Mouse (Mus musculus) limb, embryonic 14.5 days (tissue): Measurements from ENCODE around the gene Maml3. TPM values are rescaled to one million over a fixed set of nuclear protein-coding genes. Genes with fewer than 3 reads are reported as not detected.

Experiments
- ATAC-seq: fragments of 200-750 bp; cut with Nextera tagmentation; 2 replicates; pipeline ENCODE4 v1.8.0; 2017; ENCODE audit warnings: low read depth, moderate number of reproducible peaks, moderate TSS enrichment; ENCODE audit not compliant: low FRiP score
- DNase-seq: peaks from one replicate; pipeline ENCODE4 v3.0.0-alpha.2; 2015; ENCODE audit warnings: low spot score
- H3K27ac ChIP-seq: fragments of 300-500 bp; sonication (generic); replicated peaks from 2 replicates; pipeline ENCODE4 v1.5.1; 2014; ENCODE audit warnings: low read depth, mild to moderate bottlenecking, low read length, moderate library complexity, mixed read lengths
- H3K27me3 ChIP-seq: fragments of 300-500 bp; sonication (generic); 2 replicates; pipeline ENCODE4 v1.6.1; 2014; ENCODE audit warnings: low read length, mixed read lengths; ENCODE audit not compliant: control insufficient read depth, insufficient read depth
- H3K36me3 ChIP-seq: fragments of 300-500 bp; sonication (generic); 2 replicates; pipeline ENCODE4 v1.6.1; 2014; ENCODE audit warnings: mild to moderate bottlenecking, low read length, moderate library complexity, mixed read lengths; ENCODE audit not compliant: control insufficient read depth, insufficient read depth
- H3K4me1 ChIP-seq: fragments of 300-500 bp; sonication (generic); 2 replicates; pipeline ENCODE4 v1.6.1; 2014; ENCODE audit warnings: antibody characterized with exemption, low read length, mixed read lengths; ENCODE audit not compliant: control insufficient read depth, insufficient read depth
- H3K4me2 ChIP-seq: fragments of 300-500 bp; sonication (generic); replicated peaks from 2 replicates; pipeline ENCODE4 v1.6.1; 2014; ENCODE audit warnings: low read depth, mild to moderate bottlenecking, low read length, moderate library complexity; ENCODE audit not compliant: severe bottlenecking
- H3K4me3 ChIP-seq: fragments of 300-500 bp; sonication (generic); replicated peaks from 2 replicates; pipeline ENCODE4 v1.5.1; 2014; ENCODE audit warnings: low read length
- H3K9ac ChIP-seq: fragments of 300-500 bp; sonication (generic); 2 replicates; pipeline ENCODE4 v1.6.1; 2014; ENCODE audit warnings: mild to moderate bottlenecking, low read depth, low read length, moderate library complexity; ENCODE audit not compliant: severe bottlenecking
- H3K9me3 ChIP-seq: fragments of 300-500 bp; sonication (generic); 2 replicates; pipeline ENCODE4 v1.6.1; 2016; ENCODE audit warnings: low read length; ENCODE audit not compliant: control insufficient read depth
- POLR2A ChIP-seq: fragments of 200-500 bp; IDR thresholded peaks from 2 replicates; pipeline ENCODE4 v1.8.0; 2012; ENCODE audit warnings: inconsistent platforms, mild to moderate bottlenecking, moderate library complexity, borderline replicate concordance; ENCODE audit not compliant: insufficient read depth, insufficient read length; ENCODE audit errors: extremely low read depth
- WGBS: fragments of 180-500 bp; shearing (Covaris S2); extraction: QIAGEN DNeasy Blood & Tissue Kit; methylation state at CpG from one replicate; pipeline ENCODE4 v1.1.7; 2014; 5-methylcytosine and 5-hydroxymethylcytosine counted together
- polyA plus RNA-seq, 2 experiments: library from polyadenylated mRNA; depleted of rRNA in 1 of 2; stranded (reverse) in 1 of 2; unstranded in 1 of 2; fragments of >200 nt; fragmentation: Nextera tagmentation in 1 of 2; extraction: Ambion mirVana in 1 of 2; gene quantifications; 2 replicates each; pipeline versions ENCODE4 v1.2.1 to v1.2.3; 2012 to 2014

The Maml3 gene
- polyA plus RNA-seq, 2 experiments: 5.4 to 5.6 TPM

DNA sequence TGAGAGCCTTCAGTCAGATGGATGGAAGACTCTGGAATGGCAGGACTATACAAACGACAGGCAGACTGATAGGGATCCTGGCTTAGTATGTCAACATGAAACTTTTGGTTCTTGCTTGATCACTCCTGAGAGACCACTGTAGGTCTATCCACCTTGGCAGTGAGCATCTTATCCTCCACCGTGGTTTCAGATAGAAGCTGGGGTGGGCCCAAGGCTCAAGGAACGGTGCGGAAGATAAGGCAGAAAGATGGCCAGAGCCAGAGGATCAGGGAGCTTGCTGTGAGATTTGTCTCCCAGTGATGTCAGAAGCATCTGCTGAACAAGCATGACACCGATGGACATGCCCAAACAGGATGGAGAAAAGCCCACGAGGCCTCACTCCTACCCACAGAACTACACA lies 362.5 kb downstream of the Maml3 start:
- DNase-seq: no peak
- Histone ChIP-seq H3K4me2 (no peak overlapping the region), H3K4me3 (no peak overlapping the region), H3K27ac (no peak overlapping the region), H3K4me1 (peaks cover 19% of the 10 kb centered on the region), H3K9me3 (no peaks in the 10 kb centered on the region), H3K36me3 (no peaks in the 10 kb centered on the region), H3K9ac (no peak overlapping the region), H3K27me3 (0 out of 2 replicates have a peak, but pooled peaks cover 3% of the 10 kb centered on the region)
- ATAC-seq: no peak
- 85% methylated on average over 6 of the region's 6 CpGs for WGBS
- no peak for TF ChIP-seq POLR2A

DNA sequence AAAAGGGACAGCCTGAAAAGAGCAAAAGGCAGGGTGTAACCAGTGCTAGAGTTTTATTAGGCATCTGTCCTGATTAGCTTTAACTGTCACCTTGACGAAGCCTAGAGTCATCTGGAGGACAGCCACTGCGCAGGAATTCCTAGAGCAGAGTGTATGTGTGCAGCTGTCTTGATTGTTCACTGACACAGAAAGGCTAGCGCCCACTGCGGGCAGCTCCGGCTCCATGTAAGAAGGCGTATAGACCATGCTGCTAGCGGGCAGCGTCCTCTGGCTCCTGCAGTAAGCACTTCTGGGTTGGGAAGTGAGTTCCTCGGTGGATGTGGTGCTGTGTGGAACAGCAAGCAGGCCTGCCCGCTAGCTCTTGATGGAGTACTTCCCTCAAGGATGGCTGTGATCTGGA lies 363.1 kb downstream of the Maml3 start:
- TF ChIP-seq POLR2A: no peak
- Histone ChIP-seq H3K4me2 (no peak overlapping the region), H3K36me3 (no peaks in the 10 kb centered on the region), H3K4me3 (no peak overlapping the region), H3K9ac (no peak overlapping the region), H3K4me1 (peaks cover 19% of the 10 kb centered on the region), H3K9me3 (no peaks in the 10 kb centered on the region), H3K27ac (no peak overlapping the region), H3K27me3 (0 out of 2 replicates have a peak, but pooled peaks cover 3% of the 10 kb centered on the region)
- ATAC-seq (peak; percentile 54; the same call in 1 of the 2 replicates), DNase-seq (peak; percentile 31)
- 59% methylated on average over 10 of the region's 10 CpGs for whole genome bisulfite sequencing

DNA sequence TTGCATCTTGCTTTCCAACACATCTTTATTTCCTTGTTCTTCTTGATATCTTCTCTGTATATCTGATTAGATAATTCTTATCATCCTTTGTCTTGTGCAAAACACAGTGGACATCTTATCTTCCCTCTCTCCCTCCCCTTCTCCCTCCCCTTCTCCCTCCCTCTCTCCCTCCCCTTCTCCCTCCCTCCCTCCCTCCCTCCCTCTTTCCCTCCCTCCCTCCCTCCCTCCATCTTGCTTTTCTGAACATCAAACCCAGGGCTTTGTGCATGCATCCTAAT lies 365.1 kb downstream of the Maml3 start:
- Histone ChIP-seq H3K4me2 (no peak overlapping the region), H3K27ac (no peak overlapping the region), H3K9ac (no peak overlapping the region)

DNA sequence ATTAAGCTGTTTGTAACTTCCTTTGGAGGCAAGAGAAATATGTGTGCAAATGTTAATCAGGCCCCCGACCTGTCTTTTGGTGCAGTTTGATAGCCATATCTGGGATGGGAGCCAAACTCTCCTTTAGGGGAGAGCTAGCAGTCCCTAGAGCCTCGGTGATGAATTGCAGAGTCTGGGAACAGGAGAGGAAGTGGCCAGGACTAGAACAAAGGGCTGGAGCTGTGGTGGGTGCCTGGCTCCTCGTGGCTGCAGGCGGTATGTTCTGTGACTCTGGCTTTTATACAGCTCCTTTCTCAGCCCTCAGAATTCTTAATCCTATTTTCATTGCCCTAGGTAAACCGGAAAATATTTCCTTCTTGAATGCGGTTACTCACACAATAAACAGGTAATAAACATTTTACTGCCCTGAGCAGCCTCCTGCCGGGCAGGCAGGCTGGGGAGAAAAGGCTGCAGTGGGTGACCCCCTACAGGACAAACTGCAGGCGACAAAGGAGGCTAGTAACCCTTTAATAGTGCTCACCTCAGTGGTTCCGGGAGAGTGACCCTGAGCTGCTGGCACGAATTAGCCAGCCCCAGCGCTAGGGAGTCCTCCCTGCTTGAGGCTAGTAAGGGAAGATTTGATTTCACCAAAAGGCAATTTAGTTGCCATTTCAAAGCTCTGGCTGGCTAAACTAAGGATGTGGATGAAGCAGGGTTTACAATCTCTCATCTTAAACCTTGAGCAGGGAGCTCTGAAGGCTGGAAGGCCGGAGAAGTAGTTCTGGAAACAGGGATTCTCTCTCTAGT lies 365.6 kb downstream of the Maml3 start:
- ATAC-seq: peak; percentile 79
- H3K9ac ChIP-seq: no peak overlapping the region; the same call in 1 of the 2 replicates
- H3K4me3 ChIP-seq: no peak overlapping the region
- TF ChIP-seq POLR2A: no peak
- DNase-seq: peak; percentile 57
- 5% methylated on average over 12 of the region's 12 CpGs for WGBS
- H3K27me3 ChIP-seq: 0 out of 2 replicates have a peak, but pooled peaks cover 3% of the 10 kb centered on the region
- H3K27ac ChIP-seq: no peak overlapping the region
- H3K4me2 ChIP-seq: no peak overlapping the region
- H3K9me3 ChIP-seq: no peaks in the 10 kb centered on the region
- H3K36me3 ChIP-seq: no peaks in the 10 kb centered on the region
- H3K4me1 ChIP-seq: peaks cover 19% of the 10 kb centered on the region

More for the DNA sequence above, 365.1 kb downstream of the Maml3 start:
- no peaks in the 10 kb centered on the region for H3K36me3 ChIP-seq
- TF ChIP-seq POLR2A: no peak
- H3K27me3 ChIP-seq: 0 out of 2 replicates have a peak, but pooled peaks cover 3% of the 10 kb centered on the region
- no peak overlapping the region for H3K4me3 ChIP-seq
- no peaks in the 10 kb centered on the region for H3K9me3 ChIP-seq
- ATAC-seq: no peak
- H3K4me1 ChIP-seq: peaks cover 19% of the 10 kb centered on the region
- DNase-seq: no peak

DNA sequence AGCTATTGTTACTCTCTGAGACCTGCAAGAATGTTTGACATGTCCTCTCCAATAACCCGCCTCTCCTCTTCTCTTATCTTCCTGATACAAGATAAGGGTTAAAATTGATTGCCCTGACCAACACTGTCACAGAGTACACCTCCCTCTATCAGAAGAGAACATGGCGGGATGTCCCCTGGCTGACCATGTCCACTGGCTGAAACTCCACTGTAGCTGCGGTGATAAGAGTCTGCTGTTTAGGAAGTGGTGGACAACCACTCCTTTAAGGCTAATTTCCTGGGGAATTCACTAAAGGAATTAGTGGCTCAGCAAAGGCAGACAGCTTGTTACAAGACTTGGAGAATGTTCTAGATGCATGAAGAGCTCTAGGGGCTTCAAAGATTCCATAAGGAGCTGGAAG lies 371.2 kb downstream of the Maml3 start:
- DNase-seq: no peak
- H3K27me3 ChIP-seq: 0 out of 2 replicates have a peak, but pooled peaks cover 3% of the 10 kb centered on the region
- no peak overlapping the region for H3K4me2 ChIP-seq
- H3K4me3 ChIP-seq: no peak overlapping the region
- no peak overlapping the region for H3K27ac ChIP-seq
- peaks cover 3% of the 10 kb centered on the region; the same call in 1 of the 2 replicates for H3K4me1 ChIP-seq
- no peak overlapping the region for H3K9ac ChIP-seq
- no peaks in the 10 kb centered on the region for H3K9me3 ChIP-seq
- ATAC-seq: no peak
- 89% methylated on average over 3 of the region's 3 CpGs for WGBS
- no peak for TF ChIP-seq POLR2A
- no peaks in the 10 kb centered on the region for H3K36me3 ChIP-seq
